Mouse (Mus musculus): ENCODE measurements around the gene Tent5a.

The Tent5a gene

GRCm38 (mm10) chr9:85316122-85316521 lies 11.0 kb downstream of the Tent5a start:
- no peak for DNase-seq (ENCODE audit: extremely low read depth, low read depth, low spot score)

- no peak for DNase-seq (ENCODE audit: extremely low read depth, low read depth, low spot score)
These were observed 14.7 kb downstream of the Tent5a start, which contains the start of gene Gm11114 for GRCm38 (mm10) chr9:85312473-85312872. Gene Gm11114 (plus strand): TSS chr9:85312773.

DNA sequence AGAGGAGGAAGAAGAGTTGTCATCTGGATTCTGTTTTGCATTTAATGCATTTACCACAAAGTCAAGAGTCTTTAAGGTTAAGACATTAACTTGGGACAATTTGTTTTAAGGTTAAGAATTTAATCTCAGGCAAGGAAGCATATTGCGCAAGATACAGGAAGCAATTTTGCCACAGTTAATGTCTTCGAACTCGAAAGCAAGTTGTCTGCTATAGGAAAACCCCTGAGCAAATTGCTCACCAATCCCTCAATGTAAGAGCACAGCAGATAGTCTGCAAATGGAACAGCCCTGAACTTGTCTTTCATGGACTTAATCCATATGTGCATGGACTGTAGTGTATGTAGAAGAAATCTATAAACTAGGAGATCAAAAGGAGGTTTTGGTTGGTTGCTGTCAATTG lies 23.8 kb downstream of the Tent5a start:
- no peak for DNase-seq (ENCODE audit: extremely low read depth, low read depth, low spot score)

DNA sequence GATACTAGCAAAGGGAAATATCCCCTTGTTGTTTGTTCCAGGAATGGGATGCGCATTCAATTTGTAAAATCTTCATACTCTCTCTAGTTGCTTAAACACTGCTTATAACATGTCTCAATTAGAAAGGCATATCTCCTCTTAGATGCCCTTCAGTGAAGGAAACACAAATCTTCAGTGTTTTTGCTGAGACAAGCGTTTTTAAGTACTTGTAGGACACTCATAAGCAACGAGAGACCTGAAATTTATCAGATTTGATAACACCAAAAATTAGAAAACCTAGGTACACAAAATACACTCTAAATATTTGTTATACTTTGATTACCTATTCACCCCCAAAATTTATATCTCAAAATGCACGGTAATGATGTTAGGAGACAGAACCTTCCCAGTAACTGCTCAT lies 24.3 kb downstream of the Tent5a start:
- no peak for DNase-seq (ENCODE audit: extremely low read depth, low read depth, low spot score)

DNA sequence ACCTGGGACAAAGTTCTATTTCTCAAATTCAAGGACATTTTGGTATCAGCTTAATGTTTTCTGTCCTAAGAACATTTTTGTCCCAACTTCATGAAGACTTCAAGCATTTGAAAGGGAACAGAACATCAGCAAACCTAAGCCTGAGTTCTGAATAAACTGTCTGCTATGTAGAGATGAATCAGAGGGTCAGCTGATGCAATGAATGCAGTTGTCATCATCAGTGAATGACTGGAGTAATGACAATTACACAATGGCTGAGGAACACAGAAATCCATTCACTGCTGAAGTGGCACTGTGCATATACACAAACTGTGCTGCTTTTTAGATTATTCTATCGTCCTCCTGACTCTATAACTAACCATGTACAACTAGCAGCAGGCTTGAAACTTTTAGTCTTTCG lies 53.0 kb downstream of the Tent5a start:
- no peak for DNase-seq (ENCODE audit: extremely low read depth, low read depth, low spot score)
